Mouse (Mus musculus): ENCODE measurements around the gene Anapc7. TPM values are rescaled to one million over a fixed set of nuclear protein-coding genes. Genes with fewer than 3 reads are reported as not detected.

Anapc7 gene
- polyA plus RNA-seq, 1 experiment from 2014 or later, result 44.3 TPM

DNA sequence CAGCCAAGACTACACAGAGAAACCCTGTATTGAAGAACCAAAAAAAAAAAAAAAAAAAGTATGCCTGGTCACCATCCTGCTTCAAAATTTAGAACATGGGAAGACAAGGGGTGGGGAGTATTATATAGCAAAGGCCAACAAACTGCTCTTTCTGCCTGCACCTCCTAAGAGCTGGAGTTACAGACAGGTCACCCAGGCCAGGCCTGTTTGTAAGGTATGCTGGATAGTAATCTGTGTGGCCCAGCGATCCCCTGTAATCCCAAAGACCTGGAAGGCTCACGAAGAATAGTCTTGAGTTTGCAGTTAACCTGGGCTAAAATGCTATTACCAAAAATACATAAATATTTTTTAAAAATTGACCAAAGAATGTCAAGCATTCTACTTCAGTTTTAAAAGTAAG is 68.7 kb downstream of the Anapc7 start:
- Histone ChIP-seq H3K27me3 (ENCODE audit: control insufficient read depth, insufficient read depth, low read depth, low read length) (no peaks in the 10 kb centered on the region), H3K36me3 (ENCODE audit: control insufficient read depth, insufficient read depth, low read length) (peaks cover 18% of the 10 kb centered on the region), H3K4me1 (ENCODE audit: control insufficient read depth, insufficient read depth, low read length) (no peaks in the 10 kb centered on the region), H3K4me2 (ENCODE audit: low read length) (no peak overlapping the region), H3K9me3 (replicated peaks; ENCODE audit: control insufficient read depth, low read length, poor library complexity, severe bottlenecking) (no peaks in the 10 kb centered on the region), H3K4me3 (ENCODE audit: low read depth, low read length) (no peak overlapping the region), H3K9ac (ENCODE audit: low read depth, low read length) (no peak overlapping the region), H3K27ac (ENCODE audit: low read length) (no peak overlapping the region)
- no peak for ATAC-seq
- 94% methylated on average over 2 of the region's 2 CpGs for WGBS

DNA sequence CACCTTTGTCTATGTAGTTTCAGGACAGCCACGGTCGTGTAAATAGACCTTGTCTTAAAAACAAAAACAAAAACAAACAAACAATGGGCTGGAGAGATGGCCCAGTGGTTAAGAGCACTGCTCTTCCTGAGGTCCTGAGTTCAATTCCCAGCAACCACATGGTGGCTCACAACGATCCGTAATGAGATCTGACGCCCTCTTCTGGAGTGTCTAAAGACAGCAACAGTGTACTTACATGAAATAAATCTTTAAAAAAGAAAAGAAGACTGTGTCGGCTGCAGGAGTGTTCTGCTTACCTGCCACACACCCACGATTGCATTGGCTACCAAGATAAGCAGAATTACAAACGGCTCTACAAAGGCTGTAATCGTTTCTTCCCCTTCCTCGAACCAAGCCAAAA is 69.9 kb downstream of the Anapc7 start:
- Histone ChIP-seq H3K36me3 (ENCODE audit: control insufficient read depth, insufficient read depth, low read length) (peaks cover 18% of the 10 kb centered on the region), H3K4me1 (ENCODE audit: control insufficient read depth, insufficient read depth, low read length) (0 out of 2 replicates have a peak, but pooled peaks cover 3% of the 10 kb centered on the region), H3K9ac (ENCODE audit: low read depth, low read length) (no peak overlapping the region), H3K27me3 (ENCODE audit: control insufficient read depth, insufficient read depth, low read depth, low read length) (no peaks in the 10 kb centered on the region), H3K9me3 (replicated peaks; ENCODE audit: control insufficient read depth, low read length, poor library complexity, severe bottlenecking) (no peaks in the 10 kb centered on the region), H3K4me3 (ENCODE audit: low read depth, low read length) (no peak overlapping the region), H3K4me2 (ENCODE audit: low read length) (no peak overlapping the region), H3K27ac (ENCODE audit: low read length) (no peak overlapping the region)
- 89% methylated on average over 10 of the region's 10 CpGs for WGBS
- no peak for ATAC-seq

DNA sequence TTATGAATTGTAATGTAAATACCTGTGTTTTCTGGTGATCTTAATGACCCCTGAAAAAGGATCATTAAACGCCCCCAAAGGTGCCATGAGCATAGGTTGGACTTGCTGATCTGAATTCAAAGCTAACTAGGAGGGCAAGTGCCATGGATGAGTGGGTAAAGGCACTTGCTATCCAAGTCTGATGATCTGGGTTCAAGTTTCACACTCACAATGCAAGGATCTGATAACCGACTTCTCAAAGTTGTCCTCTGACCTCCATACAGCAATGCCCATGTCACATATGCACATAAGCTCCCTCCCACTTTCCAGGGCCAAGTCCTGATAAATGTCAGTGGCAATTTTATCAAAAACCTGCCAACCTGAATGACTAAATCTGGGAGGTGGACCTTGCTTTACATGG is 71.5 kb downstream of the Anapc7 start:
- H3K27me3 ChIP-seq (ENCODE audit: control insufficient read depth, insufficient read depth, low read depth, low read length), result no peaks in the 10 kb centered on the region
- ATAC-seq, result no peak
- no peak overlapping the region for H3K4me2 ChIP-seq (ENCODE audit: low read length)
- H3K27ac ChIP-seq (ENCODE audit: low read length), result no peak overlapping the region
- H3K4me1 ChIP-seq (ENCODE audit: control insufficient read depth, insufficient read depth, low read length), result peaks cover 14% of the 10 kb centered on the region
- H3K9ac ChIP-seq (ENCODE audit: low read depth, low read length), result no peak overlapping the region
- 90% methylated on average over 2 of the region's 2 CpGs for WGBS
- H3K4me3 ChIP-seq (ENCODE audit: low read depth, low read length), result no peak overlapping the region
- peaks cover 15% of the 10 kb centered on the region for H3K36me3 ChIP-seq (ENCODE audit: control insufficient read depth, insufficient read depth, low read length)
- no peaks in the 10 kb centered on the region for H3K9me3 ChIP-seq (replicated peaks; ENCODE audit: control insufficient read depth, low read length, poor library complexity, severe bottlenecking)

DNA sequence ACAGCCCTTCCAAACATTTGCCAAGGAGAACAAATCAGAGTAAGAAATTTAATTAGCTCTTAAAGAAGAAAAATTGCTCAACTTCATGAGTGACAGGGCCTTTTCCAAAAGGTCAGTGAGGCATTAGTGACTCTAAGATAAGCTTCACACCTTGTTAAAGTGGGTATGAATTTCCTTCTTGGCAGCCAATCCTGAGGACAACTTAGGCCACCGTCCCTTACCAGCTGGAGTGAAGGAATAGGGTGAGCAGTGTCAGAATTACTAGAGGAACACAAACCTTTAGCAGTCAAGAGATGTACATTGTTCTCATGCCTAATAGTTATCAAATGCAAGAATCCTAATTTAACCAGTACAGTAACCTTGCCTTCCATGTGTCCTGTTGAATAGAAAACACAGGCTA is 73.0 kb downstream of the Anapc7 start:
- no peaks in the 10 kb centered on the region for H3K27me3 ChIP-seq (ENCODE audit: control insufficient read depth, insufficient read depth, low read depth, low read length)
- WGBS, result 94% methylated on average over 1 of the region's 1 CpGs
- peaks cover 25% of the 10 kb centered on the region for H3K4me1 ChIP-seq (ENCODE audit: control insufficient read depth, insufficient read depth, low read length)
- H3K9ac ChIP-seq (ENCODE audit: low read depth, low read length), result no peak overlapping the region
- H3K4me3 ChIP-seq (ENCODE audit: low read depth, low read length), result no peak overlapping the region
- H3K9me3 ChIP-seq (replicated peaks; ENCODE audit: control insufficient read depth, low read length, poor library complexity, severe bottlenecking), result no peaks in the 10 kb centered on the region
- no peak overlapping the region for H3K4me2 ChIP-seq (ENCODE audit: low read length)
- no peak overlapping the region for H3K27ac ChIP-seq (ENCODE audit: low read length)
- H3K36me3 ChIP-seq (ENCODE audit: control insufficient read depth, insufficient read depth, low read length), result peaks cover 9% of the 10 kb centered on the region
- no peak for ATAC-seq

Other genes starting within 250 kb of the Anapc7 start
- gene Hvcn1, start 214.9 kb upstream of the Anapc7 start, polyA plus RNA-seq (2015; fragmentation: Nextera tagmentation; extraction: Ambion mirVana), result 1.7 and 1.8 TPM in 2 replicates
- 5.4 and 7.3 TPM in 2 replicates for gene Tctn1, start 157.2 kb upstream of the Anapc7 start, polyA plus RNA-seq (2015; fragmentation: Nextera tagmentation; extraction: Ambion mirVana)
- gene Pptc7, start 137.3 kb upstream of the Anapc7 start, polyA plus RNA-seq (2015; fragmentation: Nextera tagmentation; extraction: Ambion mirVana), result 7.1 and 7.6 TPM in 2 replicates
- 23.9 and 28.9 TPM in 2 replicates for gene Rad9b, start 67.5 kb upstream of the Anapc7 start, polyA plus RNA-seq (2015; fragmentation: Nextera tagmentation; extraction: Ambion mirVana)
- 320 and 347 TPM in 2 replicates for gene Vps29, start 67.3 kb upstream of the Anapc7 start, polyA plus RNA-seq (2015; fragmentation: Nextera tagmentation; extraction: Ambion mirVana)
- gene Gpn3, start 49.8 kb upstream of the Anapc7 start, polyA plus RNA-seq (2015; fragmentation: Nextera tagmentation; extraction: Ambion mirVana), result 42.3 and 42.7 TPM in 2 replicates
- 135 and 139 TPM in 2 replicates for gene Fam216a, start 49.3 kb upstream of the Anapc7 start, polyA plus RNA-seq (2015; fragmentation: Nextera tagmentation; extraction: Ambion mirVana)
- gene Arpc3, start 29.8 kb upstream of the Anapc7 start, polyA plus RNA-seq (2015; fragmentation: Nextera tagmentation; extraction: Ambion mirVana), result 168 and 172 TPM in 2 replicates
- gene Atp2a2, start 80.5 kb downstream of the Anapc7 start, polyA plus RNA-seq (2015; fragmentation: Nextera tagmentation; extraction: Ambion mirVana), result 44.4 and 45.6 TPM in 2 replicates
- 71.6 and 86.7 TPM in 2 replicates for gene Ift81, start 192.8 kb downstream of the Anapc7 start, polyA plus RNA-seq (2015; fragmentation: Nextera tagmentation; extraction: Ambion mirVana)
- 1.8 and 2.5 TPM in 2 replicates for gene P2rx7, start 222.2 kb downstream of the Anapc7 start, polyA plus RNA-seq (2015; fragmentation: Nextera tagmentation; extraction: Ambion mirVana)

Measured in midbrain, embryonic 16.5 days (tissue).